Mouse (Mus musculus) MN1 (cell line): Measurements from ENCODE around the gene Plpp2.

Experiments
- DNase-seq: peaks from one replicate; pipeline ENCODE4 v3.0.0-alpha.2; 2016; ENCODE audit warnings: low spot score

Plpp2 gene

GRCm38 (mm10) chr10:79528081-79528480, 5.5 kb downstream of the Plpp2 start:
- DNase-seq: no peak

- DNase-seq: no peak
Observed at GRCm38 (mm10) chr10:79527453-79527845, 6.1 kb downstream of the Plpp2 start.

- no peak for DNase-seq
Observed at GRCm38 (mm10) chr10:79526661-79527452, 6.7 kb downstream of the Plpp2 start.

- no peak for DNase-seq
Observed at GRCm38 (mm10) chr10:79525456-79526325, 7.9 kb downstream of the Plpp2 start.

GRCm38 (mm10) chr10:79524433-79524832, 9.2 kb downstream of the Plpp2 start:
- no peak for DNase-seq

- DNase-seq: no peak
Observed at GRCm38 (mm10) chr10:79506709-79507108, 26.9 kb downstream of the Plpp2 start.

GRCm38 (mm10) chr10:79502830-79503644, 30.6 kb downstream of the Plpp2 start:
- DNase-seq: no peak

- DNase-seq: no peak
Observed at GRCm38 (mm10) chr10:79496701-79497288, 36.8 kb downstream of the Plpp2 start.

GRCm38 (mm10) chr10:79495886-79496285, 37.7 kb downstream of the Plpp2 start:
- no peak for DNase-seq
